Mouse (Mus musculus) lung, postnatal 25 days (tissue): ENCODE results near the gene Clec4e.
"Not testable (repeated sequence)": the region's sequence is repeated elsewhere in the genome, so short reads cannot be mapped to it uniquely, and the experiment has no call there.

Experiments used
- DNase-seq: peaks from one replicate; pipeline ENCODE4 v3.0.0; 2022; ENCODE audit warnings: low spot score

Gene Clec4e

DNA sequence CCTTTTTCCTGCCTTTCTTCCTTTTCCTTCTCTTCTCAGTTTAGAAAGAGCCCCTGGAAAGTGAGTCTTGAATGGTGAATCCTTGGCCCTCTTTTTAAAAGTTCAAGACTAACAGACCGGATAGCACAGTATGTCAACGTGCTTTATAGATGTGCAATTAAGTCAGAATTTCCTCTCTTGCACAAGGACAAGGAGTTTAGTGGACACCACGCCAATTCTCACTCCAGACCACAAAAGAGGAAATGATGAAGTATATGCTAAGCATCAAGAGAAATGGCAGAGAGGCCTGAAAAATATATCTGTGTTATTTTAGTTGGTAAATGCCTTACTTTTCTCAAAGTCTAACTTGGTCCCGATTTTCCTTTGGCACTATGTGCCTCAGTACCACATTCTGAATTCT lies at the start of gene Clec4e:
Gene Clec4e (minus strand): TSS at position 118 of the 400 bp plus-strand sequence.
- DNase-seq = peak; percentile 4

DNA sequence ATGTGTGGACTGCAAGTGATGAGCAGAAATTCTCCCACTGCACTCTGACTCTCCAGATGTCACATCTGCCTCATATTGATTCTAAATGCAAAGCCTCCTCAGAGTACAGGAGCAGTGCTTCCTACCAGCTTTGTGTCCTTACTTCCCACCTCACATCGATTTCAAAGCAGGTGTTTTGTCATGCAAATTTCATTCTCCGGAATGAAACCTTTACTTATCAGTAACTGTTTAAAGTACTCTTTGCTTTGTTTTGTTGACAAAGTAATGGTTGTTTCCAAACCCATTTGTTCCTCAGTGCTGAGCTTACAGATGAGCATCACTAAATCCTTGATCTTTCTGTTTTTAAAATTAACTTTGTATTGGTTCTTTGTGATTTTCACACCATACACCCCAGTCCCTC lies 42.8 kb upstream of the Clec4e start:
- DNase-seq = no peak

DNA sequence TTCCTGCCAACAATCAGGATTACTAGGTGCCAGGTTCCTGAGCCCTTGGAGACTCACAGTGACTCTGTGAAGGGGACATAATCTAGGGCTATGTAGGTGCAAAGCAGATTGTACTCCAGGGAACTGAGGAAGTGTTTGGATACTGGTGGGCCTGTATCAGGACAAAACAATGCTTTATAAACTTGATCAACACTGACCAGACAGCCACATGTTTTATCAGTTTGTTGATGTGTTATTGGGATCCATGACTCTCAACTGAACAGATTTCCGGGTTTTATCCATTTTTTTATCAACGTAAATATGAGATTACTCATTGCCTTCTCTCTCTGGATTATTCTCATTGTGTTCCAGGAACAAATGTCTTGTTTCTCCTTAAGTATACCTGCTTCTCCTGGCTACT lies 18.4 kb upstream of the Clec4e start, which contains the start of gene Vmn2r19:
Gene Vmn2r19 (plus strand): TSS at position 301 of the 400 bp plus-strand sequence.
- no peak for DNase-seq

DNA sequence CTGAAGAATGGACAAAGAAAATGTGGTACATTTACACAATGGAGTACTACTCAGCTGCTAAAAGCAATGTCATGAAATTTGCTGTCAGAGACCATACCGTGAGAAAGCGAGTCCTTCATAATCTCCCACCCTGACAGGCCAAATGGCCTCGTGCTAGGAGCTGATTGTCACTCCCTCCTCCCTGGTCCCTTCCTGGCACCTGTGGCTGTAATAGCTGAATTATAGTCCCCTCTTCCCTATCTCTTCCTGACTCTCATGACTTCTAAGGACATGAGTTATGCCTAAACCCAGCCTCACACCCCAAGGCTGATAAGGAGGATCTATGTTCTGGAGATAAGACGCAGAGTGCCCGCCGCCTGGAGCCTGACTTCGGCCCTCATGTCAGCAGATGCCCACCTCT lies 16.6 kb upstream of the Clec4e start:
- DNase-seq = not testable (repeated sequence)

DNA sequence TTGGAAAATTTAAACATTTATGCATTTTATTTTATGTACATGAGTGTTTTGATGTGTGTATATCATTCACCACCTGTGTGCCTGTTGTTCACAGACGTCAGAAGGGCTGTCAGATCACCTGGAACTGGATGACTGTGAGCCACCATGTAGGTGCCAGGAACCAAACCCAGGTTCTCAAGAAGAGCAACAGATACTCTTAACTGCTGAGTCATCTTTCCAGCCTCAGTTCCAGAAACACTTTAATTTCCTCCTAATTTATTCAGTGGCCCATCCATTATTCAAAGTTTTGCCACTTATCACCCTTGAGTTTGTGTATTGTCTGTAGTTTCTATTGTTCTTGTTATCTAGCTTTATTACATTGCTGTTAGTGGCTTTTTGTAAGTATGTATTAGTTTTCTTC lies 7.0 kb upstream of the Clec4e start:
- DNase-seq = no peak

DNA sequence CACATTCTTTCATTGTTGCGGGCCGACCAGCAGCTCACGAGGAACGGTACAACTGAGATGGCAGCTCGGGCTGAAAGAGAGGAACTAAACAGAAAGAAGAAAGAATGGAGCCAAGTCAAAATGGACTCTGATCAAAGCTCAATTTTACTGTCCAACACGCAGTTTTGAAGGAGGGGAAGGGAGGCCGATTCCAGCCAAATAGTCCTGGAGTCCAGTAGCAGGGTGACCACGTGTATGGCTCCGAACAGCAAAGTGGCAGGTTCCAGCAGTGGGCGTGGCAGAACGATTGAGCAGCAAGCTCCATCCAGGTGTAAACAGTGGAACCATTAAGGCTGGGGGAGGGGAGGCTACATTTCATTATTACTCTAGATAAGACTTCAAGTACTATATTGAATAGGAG lies 3.8 kb upstream of the Clec4e start:
- not testable (repeated sequence) for DNase-seq

DNA sequence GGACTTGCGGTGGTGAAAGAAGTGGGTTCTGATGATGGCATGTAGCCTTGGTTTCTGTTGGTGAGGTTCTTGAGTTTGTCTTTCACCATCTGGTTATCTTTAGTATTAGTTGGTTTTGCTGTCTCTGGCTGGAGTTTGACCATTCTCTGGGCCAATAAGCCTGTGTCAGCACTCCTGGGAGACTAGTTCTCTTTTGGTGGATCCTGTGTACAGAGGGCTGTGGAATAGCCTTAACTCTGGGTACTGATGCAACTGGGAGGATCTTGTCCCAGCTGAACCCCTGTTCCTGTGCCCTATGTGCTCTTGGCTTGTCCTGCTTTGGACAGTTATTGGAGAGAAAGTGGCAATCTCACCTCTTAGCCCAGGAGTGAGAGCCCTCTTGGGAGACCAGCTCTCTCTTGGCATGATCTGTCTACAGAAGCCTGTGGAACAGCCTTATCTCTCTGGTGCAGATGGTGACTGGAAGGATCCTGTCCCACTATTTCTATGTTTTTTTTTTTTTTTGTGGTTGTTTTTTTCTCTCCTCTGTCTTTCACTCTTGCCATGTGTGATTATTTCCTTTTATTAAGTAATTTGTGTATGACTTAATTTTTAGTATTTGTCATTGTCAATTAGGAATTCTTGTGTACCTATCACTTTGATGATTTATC lies 3.2 kb upstream of the Clec4e start:
- DNase-seq = no peak

DNA sequence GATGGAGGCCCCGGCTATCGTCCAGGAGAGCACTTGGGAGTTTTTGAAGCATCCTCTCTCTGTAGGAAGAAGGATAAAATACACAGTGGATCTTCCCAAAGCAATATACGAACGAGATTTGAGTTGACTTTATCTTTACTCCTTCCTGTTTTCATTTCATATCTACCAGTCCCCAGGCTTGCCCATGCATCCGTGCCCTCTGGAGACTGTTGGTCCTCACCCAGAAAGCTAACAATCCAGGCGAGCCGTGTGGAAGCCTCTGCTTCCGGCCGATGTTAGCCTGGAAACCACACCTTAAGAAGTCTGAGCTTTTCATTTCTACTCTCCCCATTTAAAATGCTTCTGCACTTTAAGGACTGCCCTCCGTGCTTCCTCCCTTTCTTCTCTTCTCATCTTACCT lies 739 bp downstream of the Clec4e start:
- DNase-seq = no peak

DNA sequence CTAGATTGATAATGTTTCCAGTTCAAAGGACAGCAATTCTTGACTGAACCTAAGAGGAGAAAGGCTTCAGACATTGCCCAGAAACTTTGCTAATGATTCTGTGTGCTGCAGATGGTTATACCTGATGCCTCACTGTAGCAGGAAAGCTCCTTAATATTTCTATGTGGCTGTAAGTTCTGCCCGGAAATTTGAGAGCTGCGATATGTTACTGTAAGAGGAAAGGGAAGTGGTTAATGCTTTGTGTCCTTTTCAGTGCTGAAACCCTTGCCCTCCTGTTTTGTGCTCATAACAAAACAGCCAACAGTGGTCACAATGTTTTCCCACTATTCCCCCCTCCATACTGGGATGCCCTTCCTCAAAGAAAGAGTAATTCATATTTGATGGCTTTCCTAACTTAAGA lies 3.4 kb downstream of the Clec4e start:
- no peak for DNase-seq

DNA sequence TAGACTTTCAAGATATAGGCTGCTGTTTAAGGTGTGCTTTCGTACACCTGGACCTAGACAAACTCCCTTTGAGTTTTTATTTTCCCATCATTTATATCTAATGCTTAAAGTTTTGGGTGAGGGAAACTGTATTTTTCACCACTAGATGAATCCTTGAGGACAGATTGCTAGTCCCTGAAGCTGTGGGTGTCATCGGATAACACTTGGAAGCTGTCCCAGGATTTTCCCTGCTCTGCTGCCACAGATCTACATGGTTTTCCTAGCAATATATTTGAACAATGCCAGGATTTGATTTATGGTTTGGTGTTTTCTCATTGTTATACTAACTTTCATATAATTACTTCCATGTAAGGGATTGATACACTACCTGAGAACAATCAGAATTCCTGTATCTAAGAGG lies 10.2 kb downstream of the Clec4e start:
- no peak for DNase-seq

DNA sequence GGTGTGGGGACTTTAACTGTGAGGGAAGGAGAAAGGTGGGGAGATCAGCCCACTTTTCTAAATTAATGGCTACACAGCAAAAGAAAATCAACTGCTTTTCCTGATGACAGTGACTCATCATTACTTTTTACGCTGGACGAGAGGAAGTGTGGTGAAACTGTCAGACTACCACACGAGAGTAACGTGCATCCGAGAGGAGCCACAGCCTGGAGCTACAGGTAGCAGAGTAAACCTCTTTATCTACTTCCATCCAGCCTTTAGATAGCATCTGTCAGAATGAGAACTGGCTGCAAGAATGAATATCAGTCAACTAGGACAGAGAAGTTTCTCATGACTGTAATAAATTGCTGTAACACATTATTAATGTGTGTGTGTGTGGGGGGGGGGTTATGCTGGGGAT lies 22.7 kb downstream of the Clec4e start:
- no peak for DNase-seq

DNA sequence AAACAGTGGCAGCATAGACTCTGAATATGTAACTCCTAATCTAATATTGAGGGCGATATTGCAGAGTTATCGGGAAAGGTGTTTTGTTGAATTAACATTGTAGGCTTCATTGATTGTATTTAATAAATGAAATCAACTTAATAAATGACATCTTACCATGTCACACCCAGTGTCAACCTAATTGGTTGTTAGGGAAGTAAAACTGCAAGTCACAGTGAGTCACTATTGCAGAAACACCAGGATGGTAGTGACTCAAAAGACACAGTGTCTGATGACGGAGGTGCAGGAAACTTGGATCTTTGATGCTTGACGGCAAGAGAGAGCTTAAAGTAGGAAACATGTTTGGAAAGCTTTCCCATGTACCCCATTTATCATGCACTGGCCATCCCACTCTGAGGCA lies 23.9 kb downstream of the Clec4e start:
- peak; percentile 24 for DNase-seq

DNA sequence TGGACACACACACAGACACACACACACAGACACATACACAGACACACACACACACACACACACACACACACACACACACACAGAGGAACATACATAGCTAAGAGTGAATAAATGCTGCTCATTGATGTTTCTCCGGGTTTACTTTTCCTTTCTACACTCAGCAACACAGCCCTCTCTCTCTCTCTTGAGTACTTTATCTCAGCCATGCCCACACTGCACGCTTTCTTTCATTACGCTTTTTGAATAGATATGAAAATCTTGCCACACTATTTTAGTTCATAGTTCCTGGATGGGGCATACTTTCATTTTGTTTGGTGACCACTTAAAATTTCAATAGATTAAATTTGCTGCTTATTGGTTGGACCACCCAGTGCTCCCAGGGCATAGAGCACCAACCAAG lies 25.5 kb downstream of the Clec4e start:
- DNase-seq = no peak

DNA sequence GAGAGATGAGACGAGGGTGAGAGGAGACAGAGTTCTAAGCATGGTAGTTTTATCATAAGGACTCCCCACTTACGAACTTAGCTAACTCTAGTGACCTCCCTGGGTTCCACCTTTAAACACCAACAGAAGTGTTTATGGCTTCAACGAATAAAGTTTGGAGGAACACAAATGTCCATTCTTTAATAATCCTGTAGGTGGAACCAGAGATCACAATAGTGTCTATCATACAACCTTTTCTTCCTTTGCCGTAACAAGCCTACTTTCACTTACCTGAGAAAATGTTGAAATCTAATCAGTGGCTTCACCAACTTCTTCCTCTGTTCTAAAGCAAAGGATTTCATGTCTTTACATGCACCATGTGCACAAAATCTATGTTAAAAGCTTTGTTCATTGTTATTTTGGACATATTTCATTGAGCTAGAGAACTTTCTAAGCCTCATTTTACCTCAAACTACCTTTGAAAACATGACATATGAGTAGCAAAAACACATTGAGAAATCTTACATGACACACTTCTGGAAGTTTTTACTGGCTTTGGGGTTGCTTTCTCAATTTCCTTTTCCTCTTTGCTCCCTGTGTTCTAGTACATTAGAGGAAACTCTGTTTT lies 28.0 kb downstream of the Clec4e start, which contains the start of gene Clec4d:
Gene Clec4d (plus strand): TSS at position 557 of the 607 bp plus-strand sequence.
- DNase-seq = no peak

DNA sequence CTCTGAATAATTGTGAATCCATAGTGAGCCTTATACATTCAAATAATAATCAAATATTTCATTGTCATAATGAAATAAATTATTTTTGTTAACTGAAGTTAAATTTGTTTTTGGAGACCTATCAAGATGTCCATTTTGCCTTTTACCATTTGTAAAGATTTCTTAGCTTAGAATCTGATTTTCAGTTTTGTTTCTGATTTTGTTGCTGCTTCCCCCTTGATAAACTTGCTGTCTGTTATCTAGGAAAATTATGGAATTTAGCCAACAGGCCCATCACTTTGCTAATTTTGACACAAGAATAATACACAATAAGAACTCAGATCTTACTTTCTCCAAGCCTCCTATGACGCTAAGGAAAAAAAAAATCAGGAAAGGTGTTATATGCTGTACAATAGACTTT lies 28.8 kb downstream of the Clec4e start:
- DNase-seq = no peak

DNA sequence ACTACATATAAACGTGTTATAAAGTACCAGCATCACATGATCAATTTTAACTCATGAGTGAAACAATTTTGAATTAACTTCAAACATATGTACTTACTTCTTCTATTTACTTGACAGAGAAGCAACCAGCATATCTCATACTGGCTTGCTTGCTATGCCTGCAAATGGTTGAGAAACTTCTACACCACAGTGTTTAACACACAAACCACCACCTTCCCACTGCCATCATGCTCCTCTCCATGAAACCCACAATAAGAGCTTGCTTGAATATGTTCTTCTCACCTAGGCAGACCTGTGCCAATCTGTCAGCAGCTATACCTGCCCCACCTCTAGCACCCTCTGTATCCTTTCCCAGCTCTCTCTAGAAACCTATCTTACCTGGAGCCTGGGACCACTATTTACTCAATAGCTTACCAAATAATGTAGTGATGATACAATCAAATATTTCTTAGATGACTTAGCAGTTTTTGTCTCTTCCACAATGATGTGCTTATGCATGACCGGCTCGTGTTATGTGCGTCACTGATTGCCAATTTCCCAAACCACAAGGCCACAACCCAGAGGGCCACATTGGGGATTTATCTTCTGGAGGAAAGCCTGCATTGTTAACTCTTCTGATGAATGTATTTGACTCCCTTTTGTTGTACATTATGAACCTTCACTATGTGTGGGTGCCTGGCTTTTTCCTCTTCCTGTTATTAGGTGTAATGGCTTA lies 29.6 kb downstream of the Clec4e start:
- no peak for DNase-seq

DNA sequence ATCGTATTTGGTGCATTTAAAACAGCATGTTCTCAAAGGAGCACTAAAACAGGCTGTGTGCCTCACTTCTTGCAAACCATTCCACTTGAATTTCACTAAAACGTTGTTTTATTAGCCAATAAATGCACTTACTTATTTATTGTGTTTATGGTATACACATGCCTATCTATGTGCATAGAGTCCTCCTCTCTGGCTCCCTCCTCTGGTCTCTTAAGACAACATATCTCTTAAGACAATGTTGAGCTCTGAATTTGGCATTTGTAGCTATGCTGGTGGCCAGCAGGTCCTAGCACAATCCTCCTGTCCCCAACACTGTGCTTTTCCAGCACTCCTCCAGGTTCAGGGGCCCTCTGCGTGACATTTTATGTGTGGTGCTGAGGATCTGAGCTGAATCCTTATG lies 30.7 kb downstream of the Clec4e start:
- DNase-seq = no peak

DNA sequence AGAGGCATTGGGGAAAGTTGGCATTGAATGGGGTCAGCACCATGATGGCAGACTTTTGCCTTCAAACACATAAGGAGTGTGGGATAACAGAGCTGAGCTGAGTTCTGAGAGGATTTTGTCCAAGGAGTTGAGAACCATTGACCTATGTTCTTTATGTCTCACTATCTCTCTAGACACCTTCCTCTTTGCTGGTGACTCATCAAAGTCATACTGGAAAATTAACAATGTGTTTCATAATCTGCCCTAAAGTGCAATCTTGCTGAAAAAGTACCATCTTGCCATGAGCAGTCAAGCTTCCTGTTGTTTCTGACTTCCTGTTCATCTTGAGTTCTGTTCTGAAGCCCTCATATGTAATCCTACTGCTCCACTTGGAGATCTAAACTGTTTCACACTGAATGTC lies 36.9 kb downstream of the Clec4e start:
- peak; percentile 18 for DNase-seq

DNA sequence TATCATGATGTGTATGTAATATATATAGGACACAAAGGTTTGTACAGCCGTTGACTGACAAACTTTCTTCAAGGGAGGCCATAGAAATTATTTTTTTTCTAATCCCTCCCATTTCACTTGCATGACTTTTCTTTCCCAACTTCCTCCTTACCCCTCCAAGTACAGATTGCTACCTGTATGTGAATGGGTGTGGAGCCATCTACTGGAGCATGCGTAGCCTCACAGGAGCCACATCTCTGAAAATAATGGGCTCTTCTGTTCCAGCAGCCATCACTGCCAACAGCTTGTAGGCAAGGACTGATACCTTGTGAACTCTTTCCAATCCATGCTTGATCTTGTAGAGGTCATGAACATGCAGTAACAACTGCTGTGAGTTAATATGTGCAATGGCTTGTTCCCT lies 40.8 kb downstream of the Clec4e start:
- DNase-seq = not testable (repeated sequence)

DNA sequence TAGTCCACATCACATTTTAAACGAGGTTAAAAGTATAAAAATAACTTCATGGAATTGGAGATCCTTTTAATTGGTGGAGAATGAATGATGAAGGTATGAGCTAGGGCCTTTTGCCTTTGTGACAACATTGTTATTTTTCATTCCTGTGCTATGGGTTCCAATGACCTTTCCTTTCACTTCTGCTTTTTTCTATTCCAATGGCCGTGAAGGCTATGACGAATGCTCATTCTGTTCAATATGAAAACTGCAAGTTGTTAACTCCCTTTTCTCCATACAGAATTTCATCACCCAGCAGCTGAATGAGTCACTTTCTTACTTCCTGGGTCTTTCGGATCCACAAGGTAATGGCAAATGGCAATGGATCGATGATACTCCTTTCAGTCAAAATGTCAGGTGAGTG lies 45.5 kb downstream of the Clec4e start:
- peak; percentile 8 for DNase-seq

DNA sequence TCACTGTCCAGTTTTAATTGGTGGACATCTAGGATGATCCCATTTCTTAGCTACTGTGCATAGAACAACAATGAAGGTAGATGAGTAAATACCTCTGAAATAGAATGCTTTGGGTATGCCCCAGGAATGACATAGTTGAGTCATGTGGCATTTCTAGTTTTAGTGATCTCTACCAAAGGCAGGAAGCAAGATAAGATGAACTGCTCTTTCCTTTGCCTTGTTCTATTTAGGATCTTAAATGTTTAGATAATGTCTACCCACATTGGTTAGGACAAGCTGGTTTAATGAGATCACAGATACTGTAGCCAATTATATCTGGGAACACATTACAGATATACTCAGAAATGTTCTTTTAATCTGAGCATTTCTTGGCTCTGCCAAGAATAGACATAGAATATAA lies 52.1 kb downstream of the Clec4e start:
- no peak for DNase-seq
